Mouse (Mus musculus) kidney, postnatal 36 days (tissue): ENCODE measurements around the gene Olfr1181.
"Not testable (repeated sequence)": the region's sequence is repeated elsewhere in the genome, so short reads cannot be mapped to it uniquely, and the experiment has no call there.

Source experiments
- DNase-seq, 2 experiments: peaks; one replicate each; pipeline ENCODE4 v3.0.0; 2021 to 2022; ENCODE audit warnings: mixed read lengths in 2 of 2

The Olfr1181 gene

DNA sequence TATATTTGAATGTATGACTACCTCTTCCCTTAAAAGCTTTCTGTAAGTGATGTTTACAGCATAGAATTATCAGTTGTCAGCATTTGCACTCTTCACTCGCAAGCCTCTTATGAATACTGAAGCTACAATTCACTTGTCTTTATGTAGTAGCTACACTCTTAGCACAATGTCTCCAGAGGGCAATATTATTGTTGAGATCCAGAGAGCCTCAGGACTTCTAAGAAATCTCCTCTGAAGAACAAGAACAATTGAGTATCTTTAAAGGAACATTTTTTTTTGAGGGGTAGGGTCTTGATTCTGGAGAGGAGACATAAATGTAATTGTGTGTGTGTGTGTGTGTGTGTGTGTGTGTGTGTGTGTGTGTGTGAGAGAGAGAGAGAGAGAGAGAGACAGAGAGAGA is at the start of gene Olfr1181:
Olfr1181 (minus strand) TSS at position 101 of the 400 bp plus-strand sequence.
- DNase-seq = no peak

DNA sequence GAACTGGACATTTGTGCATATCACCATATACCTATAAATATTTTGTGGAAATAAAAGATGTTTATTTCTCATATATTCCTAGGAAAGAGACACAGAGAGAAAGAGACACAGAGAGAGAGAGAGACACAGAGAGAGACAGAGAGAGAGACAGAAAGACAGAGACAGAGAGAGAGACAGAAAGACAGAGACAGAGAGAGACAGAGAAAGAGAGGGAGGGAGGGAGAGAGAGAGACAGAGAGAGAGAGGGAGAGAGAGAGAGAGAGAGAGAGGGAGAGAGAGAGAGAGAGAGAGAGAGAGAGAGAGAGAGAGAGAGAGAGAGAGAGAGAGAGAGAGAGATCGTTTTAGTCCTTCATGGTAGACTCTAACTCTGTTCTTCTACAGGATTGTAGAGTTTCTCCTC is 28.6 kb upstream of the Olfr1181 start, which contains the start of gene Olfr1183:
Olfr1183 (plus strand) TSS at position 301 of the 400 bp plus-strand sequence.
- not testable (repeated sequence) for DNase-seq

DNA sequence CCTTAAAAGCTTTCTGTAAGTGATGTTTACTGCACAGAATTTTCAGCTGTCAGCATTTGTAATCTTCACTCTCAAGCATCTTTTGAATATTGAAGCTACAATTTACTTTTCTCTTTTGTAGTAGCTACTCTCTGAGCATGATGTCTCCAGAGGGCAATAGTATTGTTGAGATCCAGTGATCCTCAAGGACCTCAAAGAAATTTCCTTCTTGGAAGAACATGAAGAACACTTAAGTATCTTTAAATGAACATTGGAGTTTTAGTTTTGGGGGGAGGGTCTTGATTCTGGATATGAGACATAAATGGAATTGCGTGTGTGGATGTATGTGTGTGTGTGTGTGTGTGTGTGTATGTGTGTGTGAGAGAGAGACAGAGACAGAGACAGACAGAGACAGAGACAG is 23.1 kb upstream of the Olfr1181 start, which contains the start of gene Gm13757:
Gm13757 (minus strand) TSS at position 101 of the 400 bp plus-strand sequence.
- DNase-seq = no peak

DNA sequence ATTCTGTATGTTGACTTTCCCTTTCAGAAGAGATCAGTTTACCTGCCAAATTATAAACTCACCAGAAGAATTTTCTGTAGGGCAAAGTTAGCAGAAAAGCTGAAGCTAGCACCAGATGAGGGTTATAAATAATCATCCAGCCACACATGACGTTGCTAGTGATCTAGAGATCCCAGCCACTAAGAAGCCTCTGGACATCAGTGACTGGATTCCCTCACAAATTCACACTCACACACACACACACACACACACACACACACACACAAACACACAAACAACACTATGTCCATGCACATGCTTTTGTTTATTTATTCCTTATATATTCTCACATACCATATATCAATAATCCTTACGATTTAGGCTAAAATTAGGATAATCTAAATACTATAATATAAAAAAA is 6.9 kb downstream of the Olfr1181 start, which contains the start of gene Olfr1180:
Olfr1180 (minus strand) TSS at position 101 of the 400 bp plus-strand sequence.
- no peak for DNase-seq

DNA sequence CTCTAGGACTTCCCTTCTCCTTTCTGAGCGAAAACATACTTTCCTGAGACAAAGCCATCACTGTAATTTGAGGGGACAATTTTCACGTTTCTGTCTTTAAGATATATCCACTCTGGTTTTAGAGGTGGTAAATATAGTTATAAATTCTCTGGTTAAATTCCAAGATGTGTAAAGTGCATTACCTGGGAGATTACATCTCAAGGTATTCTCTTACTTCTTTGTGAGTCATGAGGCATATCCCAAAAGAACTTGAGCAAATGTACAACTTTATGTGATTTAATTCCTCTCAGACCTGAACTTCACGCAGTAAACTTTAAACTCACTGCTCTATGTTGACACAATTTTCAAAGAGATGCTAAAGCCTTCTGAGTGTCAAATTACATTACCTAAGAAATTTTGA is 19.6 kb downstream of the Olfr1181 start, which contains the start of gene Olfr1179:
Olfr1179 (minus strand) TSS at position 101 of the 400 bp plus-strand sequence.
- no peak for DNase-seq

DNA sequence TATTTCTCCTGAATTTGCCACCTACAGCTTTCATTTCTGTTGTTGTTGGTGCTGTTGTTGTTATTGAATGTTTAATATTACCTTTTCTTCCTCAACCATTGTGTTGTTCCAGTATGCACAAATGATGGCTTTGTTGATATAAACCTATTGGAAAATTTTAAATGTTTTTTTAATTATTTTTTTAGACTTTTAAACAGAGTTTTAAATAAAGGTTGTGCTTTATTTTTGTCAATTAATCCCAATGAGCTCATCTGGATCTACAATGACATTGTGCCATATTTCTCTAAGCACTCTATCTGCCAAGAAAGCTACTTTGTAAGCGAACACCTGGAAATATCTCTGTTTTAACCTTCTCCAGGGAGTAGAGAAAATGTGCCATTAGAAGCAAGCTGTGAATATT is 39.2 kb downstream of the Olfr1181 start, which contains the start of gene Olfr1178:
Olfr1178 (plus strand) TSS at position 301 of the 400 bp plus-strand sequence.
- no peak for DNase-seq
